Mouse (Mus musculus) heart, postnatal 25 days (tissue): ENCODE results near the gene Gpx5. TPM values are rescaled to one million over a fixed set of nuclear protein-coding genes. Genes with fewer than 3 reads are reported as not detected.

ENCODE experiments used
- DNase-seq: peaks from one replicate; pipeline ENCODE4 v3.0.0; 2022; ENCODE audit warnings: low spot score
- intact Hi-C: fragments of 180-260 bp; cut with DNase I; formaldehyde crosslinking; loops from one replicate; pipeline ENCODE4 v1.15.1; 2025
- total RNA-seq, 2 experiments: library from RNA; stranded (reverse); gene quantifications; 2 replicates each; pipeline ENCODE4 v1.2.3; 2021

The Gpx5 gene
- total RNA-seq, result not detected

DNA sequence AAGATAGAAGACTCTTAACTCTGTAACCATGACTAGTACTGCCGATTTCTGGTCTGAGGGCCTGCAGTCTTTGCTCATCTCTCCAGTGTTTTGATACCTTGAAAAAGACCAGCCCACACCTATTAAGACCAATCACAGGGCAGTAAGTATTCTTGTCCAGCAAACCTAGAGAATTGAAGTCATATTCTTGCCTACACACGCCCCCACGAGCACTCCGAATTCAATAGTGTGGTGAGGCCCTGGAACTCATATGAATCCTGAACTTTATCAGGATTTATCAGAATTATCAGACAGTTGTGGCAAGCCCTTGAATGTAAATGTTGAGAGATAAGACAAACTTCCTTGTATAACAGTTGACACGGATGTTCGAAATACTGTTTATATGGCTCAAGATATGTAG, at the start of gene Gpx5:
TSS of gene Gpx5 (minus strand) at position 101 of the 400 bp plus-strand sequence.
- no peak for DNase-seq

DNA sequence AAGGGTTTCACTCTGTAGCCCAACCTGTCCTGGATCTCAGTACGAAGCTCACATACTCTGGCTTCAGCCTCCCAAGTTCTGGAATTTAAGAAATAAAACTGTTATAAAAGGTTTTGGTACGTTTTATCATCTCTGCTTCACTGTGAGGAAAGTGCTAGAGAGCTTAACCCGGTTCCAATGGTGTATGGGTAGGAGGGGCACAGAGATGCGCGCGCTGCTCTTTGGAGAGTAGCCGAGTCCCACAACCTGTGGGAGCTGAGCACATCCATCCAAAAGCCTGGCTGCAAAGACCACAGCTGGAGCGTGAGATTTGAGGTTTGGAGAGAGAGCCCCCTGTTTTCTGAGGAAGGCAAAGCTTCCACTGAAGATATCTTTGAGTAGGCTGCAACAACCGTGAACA, 34.9 kb upstream of the Gpx5 start:
- no peak for DNase-seq
- intact Hi-C loops, result loop anchor here (2.0 to 10.0 kb wide), 5 partner anchors 95 to 383 kb away; no protein-coding TSS in a partner anchor

More for the DNA sequence above, at the start of gene Gpx5:
- intact Hi-C loops, result no loop called here

DNA sequence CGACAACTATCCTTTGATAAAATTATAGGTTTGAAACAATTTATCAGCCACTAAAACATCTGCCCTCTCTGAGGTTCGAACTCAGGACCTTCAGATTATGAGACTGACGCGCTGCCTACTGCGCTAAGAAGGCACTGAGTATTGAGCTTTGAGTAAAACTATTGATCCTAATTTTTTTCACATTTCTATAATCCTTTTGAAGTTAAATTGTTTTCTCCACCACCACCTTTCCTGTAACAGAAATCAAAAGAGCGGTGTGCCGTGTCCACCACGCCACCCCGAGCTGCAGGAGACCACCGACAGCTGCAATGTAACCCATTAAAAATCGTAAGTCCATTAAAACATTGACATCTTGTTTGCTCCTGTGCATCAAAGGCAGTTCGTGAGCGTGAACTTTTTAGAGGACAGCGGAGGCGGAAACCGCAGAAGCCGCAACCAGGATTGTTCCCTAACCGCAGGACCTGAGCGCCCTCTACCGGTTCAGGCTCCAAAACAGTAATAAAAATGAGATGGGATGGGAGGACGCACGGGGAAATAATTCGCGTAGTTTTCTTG, 34.2 kb upstream of the Gpx5 start:
- peak; percentile 21 for DNase-seq
- intact Hi-C loops, result loop anchor here (2.0 to 10.0 kb wide), 5 partner anchors 94 to 382 kb away; no protein-coding TSS in a partner anchor

DNA sequence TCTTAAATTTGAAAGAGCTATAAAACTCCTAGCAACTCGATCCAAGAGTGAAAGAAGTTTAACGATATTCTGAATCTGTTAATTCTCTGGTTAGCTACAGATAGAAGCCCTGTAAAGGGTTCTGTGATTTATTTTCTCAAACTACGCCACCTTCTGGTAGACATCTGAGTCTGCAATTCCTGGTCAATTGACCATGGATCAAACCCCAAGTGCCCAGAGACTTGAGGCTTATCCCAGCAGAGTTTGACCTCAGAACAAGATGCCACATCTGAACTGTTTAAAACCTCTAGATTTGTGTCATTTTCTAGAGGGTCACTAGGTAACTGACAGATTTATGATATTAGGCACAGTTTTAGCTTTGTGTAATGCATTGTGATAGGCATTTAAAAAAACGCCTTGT, 33.7 kb upstream of the Gpx5 start:
- intact Hi-C loops, result loop anchor here (2.0 to 10.0 kb wide), 5 partner anchors 94 to 381 kb away; no protein-coding TSS in a partner anchor
- DNase-seq, result no peak

DNA sequence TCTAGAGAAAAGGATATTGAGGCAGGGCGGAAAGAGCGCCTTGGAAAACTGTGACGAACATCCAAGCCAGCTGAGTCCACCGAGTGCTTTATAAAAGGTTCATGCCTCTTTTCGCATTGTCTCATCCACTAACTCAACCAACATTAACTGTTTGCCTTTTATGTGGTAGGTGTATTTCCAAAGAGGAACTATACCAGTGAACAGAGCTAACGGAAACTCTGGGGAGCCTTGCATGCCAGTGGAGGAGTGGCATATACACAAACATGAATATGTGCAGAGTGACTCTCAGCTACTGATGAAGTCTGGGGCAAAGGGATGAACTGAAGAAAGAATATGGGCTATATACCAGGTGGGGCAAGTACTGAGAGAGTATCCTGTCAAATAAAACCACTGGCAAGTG, 30.9 kb upstream of the Gpx5 start:
- no peak for DNase-seq
- intact Hi-C loops, result loop anchor here (10.0 kb wide), 1 partner anchor 379 kb away; no protein-coding TSS in a partner anchor

DNA sequence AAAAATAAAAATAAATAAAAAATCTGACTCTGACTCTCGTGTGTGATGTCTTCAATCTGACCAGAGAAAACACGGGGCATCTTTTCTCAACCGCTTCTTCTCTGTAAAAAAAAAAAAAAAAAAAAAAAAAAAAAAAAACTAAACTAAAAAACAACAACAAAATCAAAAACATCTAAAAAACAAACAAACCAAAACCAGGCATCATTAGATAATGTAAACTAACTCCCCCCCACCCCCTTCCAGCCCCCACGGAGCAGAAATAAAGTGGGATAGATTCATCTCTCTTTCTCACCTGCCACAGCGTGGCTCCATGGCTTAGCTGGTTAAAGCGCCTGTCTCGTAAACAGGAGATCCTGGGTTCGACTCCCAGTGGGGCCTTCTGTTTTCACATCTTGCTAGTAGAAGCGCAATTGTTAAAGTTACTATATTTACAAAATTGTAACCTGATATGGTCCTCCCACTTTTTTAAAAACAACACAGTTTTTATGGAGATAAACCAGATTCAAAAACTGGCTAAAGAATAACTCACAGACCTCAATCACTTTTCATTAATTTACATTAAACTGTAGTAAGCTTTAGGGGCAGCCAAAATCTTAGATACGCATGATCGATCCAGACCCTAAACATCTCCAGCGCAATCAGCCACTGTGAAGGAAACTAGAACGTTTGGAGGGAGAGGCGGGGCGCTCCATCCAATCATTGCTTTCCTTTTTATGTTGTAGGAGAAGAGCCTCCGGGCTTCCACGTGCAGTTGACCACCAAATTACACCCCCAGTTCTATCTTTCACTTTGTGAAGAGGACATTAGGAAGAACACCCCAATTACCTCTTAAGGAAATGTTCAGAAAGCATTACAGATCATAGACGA, 30.2 kb upstream of the Gpx5 start:
- intact Hi-C loops, result loop anchor here (10.0 kb wide), 1 partner anchor 378 kb away; no protein-coding TSS in a partner anchor
- no peak for DNase-seq

DNA sequence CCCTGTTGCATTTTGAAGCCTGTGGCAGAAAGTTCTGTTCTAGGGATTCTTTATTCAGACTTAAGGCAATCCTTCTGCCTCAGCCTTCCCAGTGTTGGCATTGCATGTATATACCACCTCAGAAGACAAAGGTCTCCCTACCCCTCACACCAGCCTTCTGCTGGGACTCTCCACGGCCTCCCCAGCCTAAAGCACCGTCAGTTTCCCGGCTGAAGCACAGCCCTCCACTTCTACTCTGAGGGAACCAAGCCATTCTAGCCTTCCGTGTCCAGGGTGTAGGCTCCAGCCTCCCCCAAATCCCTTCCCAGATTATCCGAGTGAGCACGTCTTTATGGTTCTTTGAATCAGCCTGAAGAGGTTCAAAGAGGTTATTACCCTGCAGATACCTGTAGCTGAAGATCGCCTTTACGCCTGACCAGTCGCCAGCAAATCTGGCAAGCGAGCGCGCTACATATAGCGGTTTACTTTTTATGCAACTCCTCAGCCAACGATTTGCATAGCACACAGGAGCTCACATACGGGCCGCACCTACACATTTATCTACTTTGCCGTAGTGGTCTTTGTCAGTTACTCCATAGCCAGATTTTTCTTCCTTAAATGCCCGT, 29.5 kb upstream of the Gpx5 start:
- no peak for DNase-seq
- intact Hi-C loops, result loop anchor here (10.0 kb wide), 1 partner anchor 377 kb away; no protein-coding TSS in a partner anchor

DNA sequence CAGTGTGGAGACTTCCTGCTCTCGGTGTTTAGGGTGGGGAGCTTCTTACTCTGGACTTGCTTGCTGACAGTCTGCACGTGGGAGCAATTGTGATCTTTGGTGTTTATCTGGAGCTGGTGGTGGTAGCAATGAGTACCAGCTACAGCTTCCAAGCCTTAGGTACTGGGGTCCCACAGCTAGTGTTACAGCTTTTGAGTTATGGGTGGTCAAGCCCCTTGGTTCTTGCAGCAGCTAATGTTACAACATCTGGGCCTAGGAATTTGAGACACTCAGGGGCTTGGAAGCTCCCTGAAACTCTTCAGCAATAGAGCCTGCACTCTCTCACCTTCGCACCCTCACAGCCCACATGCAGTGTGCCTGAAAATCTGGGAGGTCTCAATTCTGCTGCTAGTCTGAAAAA, 27.7 kb upstream of the Gpx5 start:
- intact Hi-C loops, result loop anchor here (10.0 kb wide), 1 partner anchor 375 kb away; no protein-coding TSS in a partner anchor
- DNase-seq, result no peak

DNA sequence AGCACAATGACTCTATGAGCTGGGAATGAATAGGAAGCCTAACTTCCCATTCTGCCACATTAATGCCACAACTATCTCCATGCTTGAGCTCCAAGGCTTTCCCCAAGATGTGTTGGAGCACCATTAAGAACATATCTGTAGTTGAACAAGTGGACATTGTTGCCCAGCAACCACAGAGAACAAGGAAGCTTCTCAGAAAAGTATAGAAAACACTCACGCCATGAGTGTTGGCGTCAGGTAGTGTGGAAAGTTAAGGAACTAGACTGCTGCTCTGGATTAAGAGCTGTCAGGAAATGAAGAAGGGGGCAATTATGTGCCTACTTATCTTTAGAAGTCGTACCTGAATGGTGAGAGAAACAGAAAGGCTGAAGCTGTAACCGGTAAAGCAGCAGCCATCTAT, 21.4 kb upstream of the Gpx5 start:
- no peak for DNase-seq
- intact Hi-C loops, result no loop called here

DNA sequence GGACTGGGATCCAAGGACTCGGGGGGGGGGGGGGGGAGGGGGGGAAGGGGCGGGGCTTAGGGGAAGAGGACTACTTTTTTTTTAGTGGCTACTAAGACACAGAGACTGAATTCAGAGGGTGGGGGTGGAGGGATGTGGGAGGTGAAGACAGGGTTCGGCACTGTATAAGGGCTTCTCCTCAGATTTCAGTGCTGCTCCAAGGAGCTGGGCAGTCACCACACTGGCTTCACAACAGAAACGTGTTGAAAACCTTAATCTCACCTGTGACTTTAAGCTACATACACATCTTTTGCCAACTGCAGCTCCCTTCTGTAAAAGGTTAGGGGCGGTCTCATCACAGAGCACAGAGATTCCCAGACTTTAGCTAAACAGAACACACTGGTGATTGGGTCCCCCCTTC, 20.3 kb upstream of the Gpx5 start:
- intact Hi-C loops, result no loop called here

DNA sequence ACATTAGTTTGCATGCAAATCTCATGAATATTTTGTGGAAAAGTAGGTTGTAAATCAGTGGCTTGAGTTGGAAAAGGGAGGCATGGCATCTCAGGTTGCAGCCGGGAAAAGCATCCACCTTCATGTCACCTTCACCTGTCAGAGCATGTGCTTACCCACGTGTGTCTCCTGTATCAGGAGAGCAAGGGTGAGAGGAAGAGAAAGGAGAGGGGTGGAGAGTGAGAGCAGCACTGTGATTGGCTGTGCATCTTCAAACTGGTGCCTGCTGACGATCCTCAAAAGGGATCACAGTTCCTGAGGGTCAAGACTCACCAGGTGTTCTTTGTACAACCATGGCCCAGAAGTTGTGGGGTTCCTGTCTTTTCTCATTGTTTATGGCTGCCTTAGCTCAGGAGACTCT, 19.4 kb upstream of the Gpx5 start, which contains the start of gene Gpx6:
TSS of gene Gpx6 (plus strand) at position 200 of the 400 bp plus-strand sequence.
- DNase-seq, result no peak
- intact Hi-C loops, result no loop called here

More for the DNA sequence above, 20.3 kb upstream of the Gpx5 start:
- DNase-seq, result no peak

DNA sequence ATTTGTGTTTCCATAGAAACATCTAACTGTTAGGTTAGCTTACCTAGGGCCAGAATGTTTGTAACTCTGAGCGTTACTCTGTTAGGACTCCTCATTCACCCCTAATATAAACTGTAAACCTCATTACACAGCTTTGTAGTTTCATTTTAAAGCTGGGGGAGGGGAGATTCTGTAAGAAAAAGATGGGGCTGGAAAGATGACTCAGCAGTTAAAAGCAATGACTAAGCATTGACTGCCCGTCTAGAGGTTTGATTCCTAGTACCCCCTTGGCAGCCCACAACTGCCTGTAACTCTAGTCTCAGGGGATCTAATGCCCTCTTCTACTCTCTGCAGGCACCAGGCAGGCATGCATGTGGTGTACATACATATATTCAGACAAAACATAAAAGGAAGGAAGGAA, 17.3 kb upstream of the Gpx5 start:
- intact Hi-C loops, result no loop called here
- no peak for DNase-seq

DNA sequence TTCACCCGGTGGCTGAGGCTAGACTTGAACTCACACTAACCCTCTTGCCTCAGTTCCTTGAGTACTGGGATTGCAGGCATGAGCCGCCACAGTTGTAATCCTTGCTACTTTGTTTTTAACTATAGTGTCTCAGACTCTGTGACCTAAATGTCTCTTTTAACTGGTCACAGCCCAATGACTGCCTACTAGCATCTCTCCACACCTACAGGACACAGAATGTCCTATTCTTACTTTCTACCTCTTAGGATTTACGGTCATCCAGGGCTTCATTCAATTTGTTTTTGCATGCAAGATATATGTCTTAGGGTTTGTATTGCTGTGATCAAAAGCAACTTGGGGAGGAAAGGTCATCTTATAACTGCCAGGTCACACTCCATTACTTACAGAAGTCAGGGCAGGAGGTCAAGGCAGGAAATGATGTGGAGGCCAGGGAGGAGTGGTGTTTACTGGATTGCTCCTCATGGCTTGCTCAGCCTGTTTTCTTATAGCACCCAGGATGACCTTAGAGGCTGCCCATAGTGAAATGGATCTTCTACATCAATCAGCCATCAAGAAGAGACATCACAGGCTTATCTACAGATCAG, 12.0 kb upstream of the Gpx5 start:
- no peak for DNase-seq
- intact Hi-C loops, result no loop called here

DNA sequence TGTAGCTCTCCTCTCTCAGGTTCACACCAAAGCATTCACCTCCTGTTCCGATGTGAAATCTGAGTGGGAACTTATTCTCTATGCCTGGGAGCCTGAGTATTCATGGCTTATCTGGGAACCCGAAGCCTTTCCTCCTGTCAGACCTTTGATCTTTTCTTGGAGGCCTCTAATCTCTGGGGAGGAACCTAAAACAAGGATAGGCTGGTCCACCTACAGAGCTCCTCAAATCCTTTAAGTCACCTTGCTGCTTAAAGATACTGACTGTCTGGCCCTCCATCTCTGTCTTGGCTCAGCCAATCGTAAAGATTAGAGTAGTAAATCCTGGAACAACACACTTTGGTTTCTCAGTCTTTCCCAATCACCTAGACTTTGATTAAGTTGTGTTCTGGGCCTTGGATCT, 6.0 kb upstream of the Gpx5 start:
- intact Hi-C loops, result no loop called here
- no peak for DNase-seq

DNA sequence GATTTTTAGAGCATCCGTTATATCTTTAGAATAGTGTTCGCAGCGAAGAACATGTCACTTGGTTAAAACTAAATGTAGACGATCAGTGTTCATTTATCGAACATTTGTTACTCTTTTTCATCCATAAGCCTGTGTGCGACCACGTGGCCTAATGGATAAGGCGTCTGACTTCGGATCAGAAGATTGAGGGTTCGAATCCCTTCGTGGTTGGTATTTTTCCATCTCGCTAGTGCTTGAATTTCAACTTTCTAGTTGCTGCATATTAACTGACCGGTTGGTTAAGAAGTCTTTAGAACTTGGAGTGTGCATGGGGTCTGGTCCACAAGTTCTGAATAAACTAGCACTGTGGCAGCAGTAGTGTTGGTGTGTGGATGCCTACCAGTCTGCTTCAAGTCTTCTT, 13.0 kb downstream of the Gpx5 start:
- DNase-seq, result peak; percentile 55
- intact Hi-C loops, result loop anchor here (2.0 to 5.0 kb wide), 3 partner anchors 79 to 433 kb away; no protein-coding TSS in a partner anchor

DNA sequence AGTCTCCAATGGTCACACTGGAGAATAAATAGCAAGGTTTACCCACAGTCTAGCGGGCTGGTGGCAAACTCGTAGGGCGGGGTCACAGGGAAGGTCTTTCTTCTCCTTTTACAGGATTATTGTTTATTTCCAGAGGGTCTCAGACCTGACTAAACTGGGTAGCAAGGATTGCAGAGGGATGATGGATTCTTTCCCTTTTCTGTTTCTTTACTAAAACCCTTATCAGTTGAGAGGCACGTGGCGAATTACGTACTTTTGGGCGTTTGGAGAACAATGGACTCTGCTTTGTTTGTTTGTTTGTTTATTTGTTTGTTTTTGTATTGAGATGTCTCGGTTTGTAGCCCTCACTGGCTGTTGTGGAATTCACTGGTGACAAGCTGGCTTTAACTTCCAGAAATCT, 13.5 kb downstream of the Gpx5 start:
- no peak for DNase-seq
- intact Hi-C loops, result loop anchor here (2.0 to 5.0 kb wide), 3 partner anchors 78 to 433 kb away; no protein-coding TSS in a partner anchor

DNA sequence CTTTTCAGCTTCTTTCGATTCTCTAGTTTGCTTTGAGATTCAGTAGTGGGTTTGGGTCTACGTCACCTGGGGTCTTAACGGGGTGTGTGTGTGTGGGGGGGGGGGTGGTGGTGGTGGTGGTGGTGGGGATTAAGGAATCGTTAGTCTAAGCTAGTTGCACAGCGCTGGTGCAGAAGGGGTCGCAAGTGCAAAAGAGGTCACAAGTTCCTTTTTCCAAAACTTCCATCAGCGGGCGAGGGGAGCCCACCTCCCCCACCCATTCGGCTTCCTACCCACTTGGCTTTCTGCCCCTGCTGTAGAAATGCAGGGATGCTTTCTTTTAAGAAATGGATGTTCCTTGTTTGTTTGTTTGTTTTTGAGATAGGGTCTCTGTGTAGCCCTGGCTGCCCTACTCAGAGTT, 16.0 kb downstream of the Gpx5 start:
- intact Hi-C loops, result loop anchor here (5.0 kb wide), 2 partner anchors 104 to 436 kb away; no protein-coding TSS in a partner anchor
- no peak for DNase-seq

DNA sequence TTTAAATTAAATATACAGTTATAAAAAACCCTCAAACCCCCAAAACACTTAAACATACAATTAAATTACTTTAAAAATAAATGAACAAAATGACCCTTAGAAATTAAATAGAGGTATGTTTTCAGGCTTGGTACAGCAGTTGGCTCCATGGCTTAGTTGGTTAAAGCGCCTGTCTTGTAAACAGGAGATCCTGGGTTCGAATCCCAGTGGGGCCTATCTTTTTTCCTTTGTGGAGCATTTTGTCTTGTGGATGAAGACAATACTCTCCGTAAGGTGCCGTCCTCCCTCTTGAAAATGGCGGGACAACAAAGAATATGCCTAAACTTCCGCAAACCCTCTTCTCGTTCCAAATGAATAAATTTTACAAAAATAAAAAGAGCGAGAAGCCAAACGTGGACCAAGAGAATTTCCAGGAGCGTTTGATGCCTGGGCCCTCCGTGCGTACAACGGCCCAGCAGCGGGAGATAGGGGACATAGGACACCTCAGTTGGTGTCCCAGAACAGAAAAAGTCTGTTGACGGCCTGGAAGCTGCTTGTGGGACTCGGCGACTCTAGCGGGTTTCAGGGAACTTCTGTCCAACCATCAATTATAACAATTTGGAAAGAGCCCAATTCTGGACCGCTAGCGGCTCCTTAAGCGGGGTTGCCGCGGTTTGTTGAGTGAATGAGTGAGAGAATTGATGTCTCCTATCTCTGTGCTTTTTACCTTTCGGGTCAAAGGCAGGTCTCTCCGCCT, 16.5 kb downstream of the Gpx5 start:
- DNase-seq, result peak; percentile 17
- intact Hi-C loops, result loop anchor here (2.0 to 5.0 kb wide), 3 partner anchors 41 to 436 kb away; no protein-coding TSS in a partner anchor
